Mouse (Mus musculus): ENCODE results near the gene Ostf1.

Gene Ostf1

DNA sequence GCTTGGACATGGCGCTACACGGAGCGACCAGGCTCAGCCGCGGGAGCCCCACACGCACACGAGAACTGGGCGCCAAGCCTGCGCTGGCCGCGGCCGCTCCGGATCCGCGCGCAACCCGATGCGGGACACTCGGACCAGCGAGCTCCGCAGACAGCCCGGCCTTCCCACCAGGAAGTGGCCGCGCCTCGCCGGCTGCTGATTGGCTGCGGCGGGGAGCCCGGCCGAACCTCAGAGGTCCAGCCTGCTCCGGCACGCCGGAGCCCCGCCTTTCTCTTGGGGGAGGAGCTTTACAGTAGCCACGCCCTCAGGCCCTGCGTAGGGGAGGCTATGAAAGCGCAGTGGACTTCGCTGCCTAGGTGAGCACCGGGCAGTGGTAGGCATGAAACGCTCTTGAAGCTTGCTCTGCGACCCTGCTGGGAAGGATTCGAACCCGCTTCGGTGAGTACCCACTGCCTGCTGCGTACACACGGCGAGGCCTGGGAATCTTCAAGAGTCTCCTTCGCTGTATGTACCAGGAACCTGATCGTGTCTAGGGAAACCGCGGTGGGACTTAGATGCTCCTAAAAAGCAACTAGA, at the start of gene Ostf1, which contains the start of gene Nmrk1:
Gene Ostf1 (minus strand): TSS at position 180 of the 576 bp plus-strand sequence.
Gene Nmrk1 (plus strand): TSS at position 307 of the 576 bp plus-strand sequence.
- peak; percentile 91 to 93 for DNase-seq (ENCODE audit: low spot score in 2 of 2)

GRCm38 (mm10) chr19:18673116-18673515, 41.5 kb upstream of the Ostf1 start:
- DNase-seq (ENCODE audit: low spot score in 2 of 2): no peak

- no peak for DNase-seq (ENCODE audit: low spot score in 2 of 2)
Observed at GRCm38 (mm10) chr19:18672498-18672897, 40.9 kb upstream of the Ostf1 start.

DNA sequence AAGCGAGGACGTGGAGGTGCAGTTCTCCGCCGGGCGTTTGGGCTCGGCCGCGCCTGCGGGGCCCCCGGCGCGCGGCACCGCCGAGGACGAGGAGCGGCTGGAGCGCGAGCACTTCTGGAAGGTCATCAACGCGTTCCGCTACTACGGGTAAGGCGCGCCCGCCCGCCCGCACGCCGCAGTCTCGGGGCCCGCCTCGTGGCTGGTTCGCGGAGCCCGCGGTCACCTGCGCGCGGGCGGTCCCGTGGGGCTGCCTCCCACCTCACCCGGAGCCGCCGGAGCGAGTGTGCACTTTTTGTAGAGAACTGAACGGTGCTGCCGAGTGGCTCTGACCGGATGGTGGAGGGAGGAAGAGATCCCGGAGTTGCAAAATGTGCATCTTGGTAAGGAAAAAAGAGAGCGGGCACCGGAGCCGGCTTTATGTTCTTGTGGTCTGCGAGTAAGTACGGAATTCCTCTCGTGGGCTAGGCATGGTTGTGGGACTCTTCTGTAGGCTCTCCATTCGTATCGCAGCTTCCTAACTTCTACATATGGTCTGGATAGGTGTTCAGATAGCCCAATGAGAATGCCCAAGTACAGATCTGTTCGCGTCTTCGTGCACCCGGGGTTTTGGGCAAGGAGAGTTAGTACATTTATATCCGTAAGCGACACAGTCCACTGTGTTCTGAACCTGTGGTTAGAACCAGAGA, 39.6 kb upstream of the Ostf1 start:
- peak; percentile 43 to 45 for DNase-seq (ENCODE audit: low spot score in 2 of 2)

GRCm38 (mm10) chr19:18670608-18671007, 39.0 kb upstream of the Ostf1 start, which contains the start of gene Carnmt1:
TSS of gene Carnmt1 (plus strand) at chr19:18670764.
- DNase-seq (ENCODE audit: low spot score in 2 of 2): peak; percentile 96 to 97

- no peak for DNase-seq (ENCODE audit: low spot score in 2 of 2)
Observed at GRCm38 (mm10) chr19:18669551-18669950, 37.9 kb upstream of the Ostf1 start.

DNA sequence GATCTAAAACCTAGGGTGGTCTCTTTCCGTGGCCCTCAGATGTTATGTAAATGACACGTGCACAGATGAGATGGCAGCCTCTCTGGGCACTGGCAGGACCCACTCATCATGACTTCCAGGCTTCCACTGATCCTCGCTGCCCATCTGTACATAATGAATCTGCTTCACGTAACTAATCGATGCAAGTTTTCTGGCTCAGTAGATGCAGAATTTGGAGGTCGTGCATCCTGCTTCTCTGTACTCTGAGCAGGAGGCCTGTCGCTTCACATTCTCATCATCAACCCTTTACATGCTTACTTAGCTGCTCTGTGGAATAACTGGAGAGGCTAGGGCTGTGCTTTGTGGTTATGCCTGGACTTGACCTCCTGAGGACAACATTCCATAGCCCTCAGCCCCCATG, 35.3 kb upstream of the Ostf1 start:
- no peak for DNase-seq (ENCODE audit: low spot score in 2 of 2)

DNA sequence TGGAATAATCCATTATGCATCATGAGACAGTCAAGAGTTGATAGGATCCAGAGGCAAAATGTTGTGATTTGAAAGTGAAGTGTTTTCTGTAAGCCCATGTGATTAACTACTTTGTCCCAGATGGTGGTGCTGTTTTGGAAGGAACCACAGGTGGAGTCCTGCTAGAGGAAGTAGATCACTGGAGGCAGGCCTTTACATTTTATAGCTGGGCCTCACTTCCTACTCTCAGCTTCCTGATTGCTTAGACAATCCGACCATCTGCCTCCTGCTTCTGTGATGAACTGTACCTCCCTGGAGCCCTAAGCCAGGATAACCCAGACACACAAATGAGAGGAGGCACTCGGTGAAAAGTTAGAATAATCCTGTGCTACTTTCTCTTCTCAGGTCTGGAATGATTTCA, 32.3 kb upstream of the Ostf1 start:
- no peak for DNase-seq (ENCODE audit: low spot score in 2 of 2)

DNA sequence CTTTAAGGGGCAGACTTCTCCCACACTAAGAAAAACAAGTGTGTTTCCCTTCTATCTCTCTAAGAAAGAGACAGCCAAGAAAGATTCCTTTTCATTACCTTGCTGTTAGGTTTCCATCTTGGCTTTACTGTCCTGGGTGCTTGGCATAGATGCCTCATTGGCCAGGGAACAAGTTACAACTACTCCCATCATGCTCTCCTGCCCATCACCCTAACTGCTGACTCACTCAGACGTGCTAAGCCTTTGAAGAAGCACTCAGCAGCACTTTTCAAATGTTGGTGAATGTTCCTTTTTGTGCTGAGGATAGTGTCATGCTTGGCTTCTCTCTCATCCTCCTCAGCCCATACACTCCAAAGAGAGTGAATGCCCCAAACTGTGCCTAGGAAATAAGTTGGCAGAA, 30.1 kb upstream of the Ostf1 start:
- no peak for DNase-seq (ENCODE audit: low spot score in 2 of 2)

- no peak for DNase-seq (ENCODE audit: low spot score in 2 of 2)
Observed at GRCm38 (mm10) chr19:18660466-18660865, 28.8 kb upstream of the Ostf1 start.

- DNase-seq (ENCODE audit: low spot score in 2 of 2): no peak
Observed at GRCm38 (mm10) chr19:18659349-18659748, 27.7 kb upstream of the Ostf1 start.

GRCm38 (mm10) chr19:18658473-18658872, 26.9 kb upstream of the Ostf1 start:
- no peak for DNase-seq (ENCODE audit: low spot score in 2 of 2)

GRCm38 (mm10) chr19:18655999-18656398, 24.4 kb upstream of the Ostf1 start:
- DNase-seq (ENCODE audit: low spot score in 2 of 2): no peak

- DNase-seq (ENCODE audit: low spot score in 2 of 2): no peak
Observed at GRCm38 (mm10) chr19:18654984-18655383, 23.4 kb upstream of the Ostf1 start.

GRCm38 (mm10) chr19:18654330-18654729, 22.7 kb upstream of the Ostf1 start:
- DNase-seq (ENCODE audit: low spot score in 2 of 2): no peak

GRCm38 (mm10) chr19:18653058-18653457, 21.4 kb upstream of the Ostf1 start:
- no peak for DNase-seq (ENCODE audit: low spot score in 2 of 2)

GRCm38 (mm10) chr19:18652592-18652991, 21.0 kb upstream of the Ostf1 start:
- no peak for DNase-seq (ENCODE audit: low spot score in 2 of 2)

GRCm38 (mm10) chr19:18650473-18650872, 18.9 kb upstream of the Ostf1 start:
- no peak for DNase-seq (ENCODE audit: low spot score in 2 of 2)

GRCm38 (mm10) chr19:18649955-18650354, 18.3 kb upstream of the Ostf1 start:
- no peak for DNase-seq (ENCODE audit: low spot score in 2 of 2)

- DNase-seq (ENCODE audit: low spot score in 2 of 2): no peak
Observed at GRCm38 (mm10) chr19:18648558-18648945, 16.9 kb upstream of the Ostf1 start.

DNA sequence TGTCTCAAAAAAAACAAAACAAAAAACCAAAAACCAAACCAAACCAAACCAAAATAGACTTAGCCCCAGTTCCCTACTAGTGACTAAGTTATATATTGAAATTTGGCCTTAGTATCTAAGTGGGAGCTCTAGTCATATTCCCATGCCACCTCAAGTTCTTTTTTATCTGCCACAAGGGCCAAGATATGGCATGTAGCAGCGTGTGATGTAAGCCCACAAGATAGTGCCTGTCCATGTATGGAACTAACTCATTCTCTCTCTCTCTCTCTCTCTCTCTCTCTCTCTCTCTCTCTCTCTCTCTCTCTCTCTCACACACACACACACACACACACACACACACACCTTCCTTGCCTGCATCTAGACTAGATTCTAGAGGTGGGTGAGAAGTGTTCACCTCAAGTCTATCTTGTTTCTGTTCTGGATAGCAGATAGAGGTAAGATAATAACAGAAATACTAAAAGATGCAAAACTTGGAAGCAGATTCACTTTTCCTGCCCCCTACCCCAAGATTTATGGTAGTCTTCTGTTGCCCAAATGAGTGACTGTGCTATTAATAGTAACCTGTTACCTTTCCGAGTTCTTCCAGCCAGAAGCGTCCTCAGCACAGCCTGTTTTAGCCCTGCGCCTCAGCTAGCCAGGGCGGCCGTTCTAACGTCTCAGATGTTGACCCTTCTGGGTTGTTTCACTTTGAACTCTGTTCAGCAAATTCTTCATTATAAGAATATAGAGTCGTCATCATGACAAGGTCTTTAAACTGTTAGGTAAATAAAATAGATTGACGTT, 16.3 kb upstream of the Ostf1 start:
- DNase-seq (ENCODE audit: low spot score in 2 of 2): no peak

DNA sequence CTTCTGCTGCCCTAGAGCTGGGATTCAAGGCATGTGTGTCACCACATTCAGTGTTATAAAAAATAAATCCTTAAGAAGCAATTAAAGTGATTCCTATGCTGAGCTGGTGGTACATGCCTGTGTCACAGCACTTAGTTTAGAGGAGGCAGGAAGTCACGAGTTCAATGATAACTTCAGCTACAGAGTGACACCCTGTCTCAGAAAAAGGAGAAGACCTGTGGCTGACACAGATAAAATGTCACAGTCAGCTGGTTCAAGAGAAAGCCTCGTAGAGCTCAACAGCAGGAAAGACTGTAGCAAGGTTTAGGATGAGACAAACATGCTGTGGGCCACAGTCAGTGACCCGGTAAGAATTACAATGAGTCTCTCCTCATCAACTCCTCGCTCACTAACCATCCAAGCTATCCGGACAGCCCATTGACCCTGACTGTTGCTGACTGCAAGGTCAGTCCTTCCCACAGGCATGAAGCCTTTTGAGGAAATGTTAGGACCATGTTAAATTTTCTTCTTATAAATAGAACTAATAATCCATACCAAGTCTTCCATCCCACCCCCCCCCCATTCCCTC, 15.3 kb upstream of the Ostf1 start:
- no peak for DNase-seq (ENCODE audit: low spot score in 2 of 2)

Measured in right cerebral cortex, adult 2 months (tissue).